Mouse (Mus musculus) liver (tissue): ENCODE measurements around the gene Krt35.

Experiments used
- DNase-seq: peaks from one replicate; pipeline ENCODE4 v3.0.0-alpha.2; 2020; ENCODE audit warnings: mixed read lengths

The Krt35 gene

DNA sequence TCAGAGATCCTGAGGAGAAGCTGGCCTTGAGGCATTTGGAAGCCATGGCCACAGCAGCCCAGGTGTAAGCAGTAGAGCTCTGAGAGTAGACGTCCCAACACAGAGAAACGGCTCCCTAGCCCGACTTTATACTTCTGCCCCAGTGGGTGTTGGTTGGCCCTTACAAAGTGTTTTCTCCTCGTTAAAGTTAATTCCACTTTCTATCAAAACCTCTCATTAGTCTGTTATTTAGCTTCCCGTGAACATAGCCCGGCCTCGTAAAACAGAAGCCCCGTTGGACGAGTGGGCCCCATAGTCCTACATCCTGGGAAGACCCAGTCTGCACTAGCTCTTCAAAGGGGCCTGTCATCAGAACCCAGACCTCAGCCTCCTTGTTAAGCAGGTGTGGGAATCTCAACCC lies at the start of gene Krt35:
Gene Krt35, minus strand, starts transcription at position 101 of the 400 bp plus-strand sequence.
- no peak for DNase-seq

DNA sequence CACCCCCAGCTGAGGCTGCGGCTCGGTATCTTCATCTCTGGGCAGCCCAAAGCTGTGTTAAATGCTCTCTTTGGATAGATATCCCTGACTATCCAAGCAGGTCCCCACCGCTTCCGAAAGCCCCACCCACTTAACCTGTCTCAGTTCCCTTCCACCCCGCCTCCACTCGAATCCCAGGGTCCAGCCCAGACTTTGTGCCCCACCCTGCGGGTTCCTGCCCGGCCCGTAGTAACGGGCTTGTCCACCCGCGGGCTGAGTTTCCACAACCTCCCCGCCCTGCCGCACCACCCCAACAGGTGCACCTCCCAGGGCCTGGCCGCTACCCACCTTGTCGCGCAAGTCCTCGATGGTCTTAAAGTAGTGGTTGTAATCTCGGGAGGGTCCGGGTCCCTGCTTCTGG lies 49.1 kb upstream of the Krt35 start:
- no peak for DNase-seq

DNA sequence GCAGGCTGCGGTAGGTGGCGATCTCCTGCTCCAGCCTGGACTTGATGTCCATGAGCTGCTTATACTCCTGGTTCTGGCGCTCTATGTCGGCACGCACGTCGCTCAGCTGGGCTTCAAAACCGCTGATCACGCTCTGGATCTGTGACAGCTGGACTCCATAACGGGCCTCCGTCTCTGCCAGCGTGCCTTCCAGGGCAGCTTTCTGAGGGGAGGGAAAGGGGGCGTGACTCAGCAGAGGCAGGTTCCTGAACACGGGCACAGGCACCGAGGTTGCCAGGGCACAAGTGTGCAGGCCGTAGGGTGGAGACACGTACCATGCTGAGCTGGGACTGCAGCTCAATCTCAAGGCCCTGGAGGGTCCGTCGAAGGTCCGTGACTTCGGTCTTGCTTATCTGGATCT lies 44.9 kb upstream of the Krt35 start:
- DNase-seq, result no peak

- no peak for DNase-seq
Observed at GRCm38 (mm10) chr11:100139391-100139790, 43.4 kb upstream of the Krt35 start.

- DNase-seq, result no peak
Observed at GRCm38 (mm10) chr11:100138809-100139208, 42.8 kb upstream of the Krt35 start.

DNA sequence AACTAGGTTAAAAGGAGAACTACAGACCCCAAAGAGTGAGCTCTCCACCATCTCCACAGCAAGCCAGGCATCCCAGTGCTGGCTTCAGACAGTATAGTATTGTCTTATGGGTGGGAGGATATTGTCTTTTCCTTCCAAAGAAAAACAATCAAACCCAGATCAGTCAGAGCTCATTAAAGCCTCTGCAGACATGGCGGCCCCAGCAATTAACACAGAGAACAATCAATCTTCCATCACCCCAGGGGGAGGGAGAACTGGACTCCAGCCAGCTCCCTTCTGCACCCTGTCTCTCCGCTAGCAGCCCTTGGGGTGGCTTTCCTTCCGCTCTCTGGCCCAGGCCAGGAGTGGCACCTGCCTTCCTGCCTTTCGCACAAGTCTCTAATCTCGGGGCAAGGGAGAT lies 41.7 kb upstream of the Krt35 start:
- DNase-seq, result no peak

- no peak for DNase-seq
Observed at GRCm38 (mm10) chr11:100136559-100136958, 40.5 kb upstream of the Krt35 start.

GRCm38 (mm10) chr11:100135731-100136130 lies 39.7 kb upstream of the Krt35 start, which contains the start of gene Krt15:
Gene Krt15, minus strand, starts transcription at chr11:100135928.
- DNase-seq, result no peak

GRCm38 (mm10) chr11:100124901-100125300 lies 28.9 kb upstream of the Krt35 start:
- no peak for DNase-seq

- no peak for DNase-seq
Observed at GRCm38 (mm10) chr11:100121466-100121865, 25.4 kb upstream of the Krt35 start, which contains the start of gene Krt13. Gene Krt13, minus strand, starts transcription at chr11:100121566.

DNA sequence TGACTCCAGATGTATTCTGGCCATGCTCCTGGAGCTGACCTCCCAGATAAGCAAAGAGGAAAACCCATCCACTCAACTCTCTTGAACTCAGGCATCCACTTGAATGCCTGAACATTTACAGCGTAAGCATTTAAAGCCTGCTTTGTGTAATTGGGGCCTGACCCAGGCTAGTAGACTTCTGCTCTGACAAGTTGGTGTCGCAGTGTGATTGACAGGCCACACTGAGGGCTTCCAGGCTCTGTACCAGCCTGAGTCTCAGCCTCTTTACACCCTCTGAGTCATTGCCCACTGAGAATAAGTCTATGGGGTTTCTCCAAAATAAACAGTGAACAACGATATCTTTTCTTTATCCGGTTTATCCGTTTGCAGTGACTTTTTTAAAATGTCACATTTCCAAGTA lies 24.3 kb upstream of the Krt35 start:
- no peak for DNase-seq

- DNase-seq, result no peak
Observed at GRCm38 (mm10) chr11:100113742-100114029, 17.6 kb upstream of the Krt35 start.

DNA sequence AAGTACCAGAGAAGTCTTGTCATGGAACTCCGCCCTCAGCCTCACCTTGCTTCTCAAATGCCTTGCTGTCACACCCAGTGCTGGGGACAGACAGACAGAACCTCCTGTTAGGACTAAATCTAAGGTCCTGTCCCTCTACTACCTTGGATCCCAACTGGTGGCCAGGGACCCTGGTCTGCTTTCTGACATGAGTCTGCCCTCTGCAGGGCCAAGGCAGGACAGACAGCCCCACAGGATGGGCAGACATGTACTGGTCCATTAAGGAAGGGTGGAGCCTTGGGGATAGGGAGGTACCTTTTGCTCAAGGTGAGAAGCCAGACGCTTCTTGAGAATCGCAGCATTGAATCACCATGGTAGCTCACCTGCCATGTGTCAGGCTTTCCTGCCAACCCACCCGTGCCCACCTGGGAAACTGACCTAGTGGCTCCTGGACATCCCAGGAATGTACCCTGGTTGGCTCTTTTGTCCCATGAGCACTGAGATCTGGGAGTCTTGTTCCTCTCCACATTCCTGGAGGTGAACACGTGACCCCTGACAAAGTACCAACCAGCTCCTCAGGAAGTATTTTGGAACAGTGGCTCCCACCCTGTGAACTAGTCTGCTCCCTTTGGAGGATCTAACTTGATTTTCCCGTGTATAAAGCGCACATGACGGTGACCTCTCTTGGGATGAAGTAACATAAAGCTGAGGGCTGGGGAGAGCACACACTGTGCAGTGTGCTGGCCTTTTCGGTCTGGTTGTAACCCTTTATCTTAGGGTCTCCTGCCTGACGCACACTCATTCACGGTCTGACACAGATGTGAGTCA lies 17.1 kb upstream of the Krt35 start:
- DNase-seq, result no peak

- no peak for DNase-seq
Observed at GRCm38 (mm10) chr11:100105576-100106122, 9.6 kb upstream of the Krt35 start, which contains the start of gene Krt36. Gene Krt36, minus strand, starts transcription at chr11:100105626.

- DNase-seq, result no peak
Observed at GRCm38 (mm10) chr11:100102693-100103429, 6.8 kb upstream of the Krt35 start.

GRCm38 (mm10) chr11:100100391-100100790 lies 4.3 kb upstream of the Krt35 start:
- no peak for DNase-seq

GRCm38 (mm10) chr11:100097819-100098218 lies 1.8 kb upstream of the Krt35 start:
- DNase-seq, result no peak

- DNase-seq, result no peak
Observed at GRCm38 (mm10) chr11:100088378-100089025, 7.5 kb downstream of the Krt35 start.

- no peak for DNase-seq
Observed at GRCm38 (mm10) chr11:100087861-100088260, 8.2 kb downstream of the Krt35 start, which contains the start of gene Krt32. Gene Krt32, minus strand, starts transcription at chr11:100088226.

GRCm38 (mm10) chr11:100073873-100074272 lies 22.2 kb downstream of the Krt35 start:
- DNase-seq, result no peak

DNA sequence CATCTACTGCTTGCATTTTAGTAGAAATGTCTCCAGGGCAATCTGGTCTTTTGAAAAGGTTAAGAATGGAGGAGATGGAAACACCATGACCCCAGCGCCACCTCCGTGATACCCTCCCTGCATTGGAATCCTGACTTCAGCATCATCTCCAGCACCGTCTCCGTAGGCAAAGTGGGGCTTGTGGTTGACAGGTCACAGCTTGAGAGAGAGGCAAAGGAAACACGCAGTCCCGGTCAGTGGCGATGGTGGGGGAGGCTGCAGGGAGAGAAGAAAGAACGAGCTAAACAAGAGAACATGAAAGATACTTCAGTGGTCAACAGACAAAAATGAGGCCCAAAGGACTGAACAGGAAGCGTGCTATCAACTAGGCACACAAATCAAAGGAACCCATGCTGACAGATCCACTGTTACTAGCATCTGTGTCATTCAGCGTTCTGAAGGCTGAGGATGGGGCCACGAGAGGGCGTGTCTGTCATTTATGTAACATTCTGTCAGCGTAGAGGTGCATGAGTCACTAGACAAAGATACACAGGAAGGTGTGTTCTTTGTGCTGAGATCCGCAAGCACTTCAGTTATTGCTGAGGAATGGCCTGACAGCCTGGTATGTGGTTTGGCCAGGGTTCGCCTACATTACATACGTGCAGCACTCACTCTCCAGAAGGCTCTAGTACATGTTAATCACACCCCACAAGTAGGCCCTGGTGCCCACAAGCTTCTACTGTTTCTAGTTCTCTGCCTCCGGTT lies 28.6 kb downstream of the Krt35 start:
- no peak for DNase-seq

DNA sequence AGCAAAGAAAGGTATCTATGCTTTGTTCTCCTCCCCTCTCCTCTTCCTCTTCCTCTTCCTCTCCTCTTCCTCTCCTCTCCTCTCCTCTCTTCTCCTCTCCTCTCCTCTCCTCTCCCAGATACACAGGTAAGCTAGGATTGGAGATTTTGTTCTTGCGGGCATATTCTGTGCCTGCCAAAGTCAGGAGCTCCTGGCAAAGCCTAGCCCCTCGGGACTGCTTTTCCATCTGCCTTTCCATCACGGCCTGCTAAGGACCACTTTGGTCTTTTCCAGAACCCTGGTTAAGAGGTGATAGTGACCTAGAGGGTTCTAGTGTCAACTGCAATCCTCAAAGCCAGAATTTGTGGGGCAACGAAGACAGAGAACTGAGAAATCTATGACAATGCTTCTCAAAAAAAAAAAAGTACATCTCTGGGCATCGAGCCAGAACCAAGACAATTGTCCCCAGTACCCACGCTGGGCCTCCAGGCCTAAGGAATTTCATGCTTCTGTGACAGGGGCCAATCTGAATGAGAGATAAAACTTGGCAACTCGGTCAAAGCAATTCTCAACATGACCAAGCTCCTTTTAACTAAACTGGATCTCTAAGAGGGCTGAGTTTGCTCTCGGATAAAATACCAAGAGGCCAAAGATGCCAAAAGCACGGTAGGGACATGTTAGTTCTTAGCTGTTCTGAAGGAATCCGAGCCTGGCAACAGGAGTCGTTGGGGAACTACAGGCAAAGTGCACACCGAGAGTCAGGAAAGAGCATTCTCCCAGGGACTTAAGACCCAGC lies 29.6 kb downstream of the Krt35 start:
- DNase-seq, result no peak
